Mouse (Mus musculus): Measurements from ENCODE around the gene Igf2bp1. TPM values are rescaled to one million over a fixed set of nuclear protein-coding genes. Genes with fewer than 3 reads are reported as not detected.
"Not testable (repeated sequence)": the region's sequence is repeated elsewhere in the genome, so short reads cannot be mapped to it uniquely, and the experiment has no call there.

Igf2bp1 gene
- total RNA-seq, 2 experiments from 2014 or later, result not detected

DNA sequence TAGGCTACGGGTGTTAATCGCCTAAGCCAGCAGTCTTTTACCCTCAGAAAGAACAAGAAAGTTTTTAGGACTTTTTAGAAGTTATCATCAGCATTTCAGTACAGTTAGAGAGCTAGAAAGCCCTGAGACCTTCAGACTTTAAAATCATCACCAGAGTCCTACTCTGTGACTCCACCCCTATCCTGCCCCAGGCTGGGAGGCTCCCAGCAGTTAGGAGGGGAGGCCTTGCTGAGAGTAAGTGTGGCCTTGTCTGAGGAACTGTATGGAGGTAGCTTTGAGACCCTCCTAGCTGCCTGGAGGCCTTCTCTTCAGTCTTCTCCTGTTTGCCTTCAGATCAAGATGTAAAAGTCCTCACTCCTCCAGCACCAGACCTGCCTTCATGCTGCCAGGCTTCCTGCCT lies 81.5 kb downstream of the Igf2bp1 start:
- Histone ChIP-seq H3K4me3 (no peak overlapping the region), H3K27ac (no peak overlapping the region)
- no peak for DNase-seq (ENCODE audit: low spot score in 2 of 2)
- no peak for TF ChIP-seq CTCF (conservative IDR thresholded peaks at IDR 0.05)

GRCm38 (mm10) chr11:95923477-95923876 lies 82.3 kb downstream of the Igf2bp1 start:
- H3K27ac ChIP-seq; DNase-seq (ENCODE audit: low spot score in 2 of 2); H3K4me3 ChIP-seq: not testable (repeated sequence)

DNA sequence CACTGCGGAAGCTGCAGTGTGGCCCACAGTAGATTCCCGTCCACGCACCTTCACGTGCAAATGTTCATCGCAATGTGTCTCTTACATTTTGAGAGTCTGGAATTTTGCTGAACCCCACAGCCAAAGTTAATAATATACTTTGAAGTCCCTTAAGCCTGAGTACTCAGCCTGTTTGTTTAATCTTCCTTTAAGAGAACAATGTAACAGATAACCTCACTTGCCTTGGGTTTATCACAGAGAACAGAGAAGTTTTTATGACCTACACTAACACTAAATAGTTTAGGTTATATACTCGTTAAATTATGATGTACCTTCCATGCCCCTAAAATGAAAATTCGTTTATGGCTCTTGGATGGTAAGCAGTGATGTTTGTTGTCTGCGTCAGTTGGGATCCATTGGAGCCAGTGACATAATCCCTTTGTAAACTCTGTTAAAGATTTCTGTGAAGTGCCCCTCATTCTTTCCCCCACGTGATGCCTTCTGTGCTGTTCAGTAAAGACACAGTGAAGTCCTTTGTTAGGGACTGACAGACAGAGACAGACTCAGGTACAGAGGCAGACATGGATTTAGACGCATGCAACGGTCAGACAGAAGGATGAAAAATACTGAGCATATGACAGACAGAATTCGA lies 83.6 kb downstream of the Igf2bp1 start:
- DNase-seq (ENCODE audit: low spot score in 2 of 2), result no peak
- Histone ChIP-seq H3K4me3 (no peak overlapping the region), H3K27ac (no peak overlapping the region)
- TF ChIP-seq CTCF (conservative IDR thresholded peaks at IDR 0.05), result no peak

DNA sequence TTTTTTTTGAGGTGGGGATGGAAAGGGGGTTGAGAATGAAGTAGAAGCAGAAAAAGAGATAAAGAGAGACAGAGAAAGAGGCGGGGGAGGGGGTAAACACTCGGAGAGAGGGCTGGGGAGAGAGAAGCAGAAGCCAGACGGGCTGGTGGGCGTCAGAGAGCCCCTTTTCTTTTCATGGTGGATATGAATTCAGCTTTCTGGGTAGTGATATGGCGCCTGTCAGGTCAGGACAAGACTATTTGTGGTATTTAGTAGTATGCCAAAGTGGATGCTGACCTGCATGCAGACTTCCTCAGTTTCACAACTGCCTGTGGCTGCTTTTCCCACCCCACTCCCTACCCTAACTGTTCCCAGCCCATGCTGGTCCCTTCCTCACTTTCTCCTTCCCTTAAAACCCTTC lies 89.3 kb downstream of the Igf2bp1 start:
- Histone ChIP-seq H3K4me3 (no peak overlapping the region), H3K27ac (no peak overlapping the region)
- no peak for TF ChIP-seq CTCF (conservative IDR thresholded peaks at IDR 0.05)
- no peak for DNase-seq (ENCODE audit: low spot score in 2 of 2)

DNA sequence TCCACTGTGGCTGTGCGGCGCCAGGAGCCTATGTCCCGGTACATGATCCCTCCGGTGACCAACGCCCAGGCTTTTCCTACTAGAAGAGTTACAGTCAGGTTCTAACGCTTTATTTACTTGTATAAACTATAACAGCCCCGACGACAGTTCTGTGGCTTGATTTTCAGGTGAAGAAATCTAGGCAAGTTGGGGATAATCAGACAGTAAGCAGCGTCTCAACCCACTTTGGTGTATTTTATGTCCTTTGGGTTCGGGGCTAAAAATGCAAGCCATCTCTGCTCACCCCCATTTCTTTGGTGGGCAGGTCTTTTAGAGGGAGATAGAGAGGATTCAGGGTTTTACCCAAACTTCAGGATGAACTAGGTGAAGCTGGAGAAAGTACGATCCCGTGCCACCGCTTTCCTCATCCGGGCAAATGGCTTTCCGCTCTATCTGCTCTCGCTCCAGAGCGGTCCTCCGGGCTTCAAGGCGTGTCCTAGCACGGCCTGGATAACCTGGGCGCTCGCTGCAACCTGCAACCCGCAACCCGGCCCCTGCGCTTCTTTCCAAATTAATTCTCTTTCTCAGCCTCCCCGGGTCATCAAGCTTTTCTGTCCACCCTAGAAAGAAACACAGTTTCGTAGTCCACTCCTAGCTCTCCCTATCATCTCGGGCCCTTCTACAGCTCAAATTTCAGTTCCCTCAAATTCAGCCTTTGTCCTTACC lies 90.6 kb downstream of the Igf2bp1 start:
- TF ChIP-seq CTCF (conservative IDR thresholded peaks at IDR 0.05), result no peak
- no peak overlapping the region for H3K27ac ChIP-seq
- no peak for DNase-seq (ENCODE audit: low spot score in 2 of 2)
- no peak overlapping the region for H3K4me3 ChIP-seq

GRCm38 (mm10) chr11:95914571-95914991 lies 91.2 kb downstream of the Igf2bp1 start, which contains the start of gene B4galnt2:
TSS of gene B4galnt2 (minus strand) at chr11:95914891.
- H3K27ac ChIP-seq, result no peak within 1 kb of the TSS
- no peak for DNase-seq (ENCODE audit: low spot score in 2 of 2)
- no peak within 1 kb of the TSS for H3K4me3 ChIP-seq
- TF ChIP-seq CTCF (conservative IDR thresholded peaks at IDR 0.05), result no peak

GRCm38 (mm10) chr11:95913959-95914566 lies 91.7 kb downstream of the Igf2bp1 start:
- DNase-seq (ENCODE audit: low spot score in 2 of 2), result no peak
- H3K27ac ChIP-seq, result no peak overlapping the region
- no peak for TF ChIP-seq CTCF (conservative IDR thresholded peaks at IDR 0.05)
- no peak overlapping the region for H3K4me3 ChIP-seq

DNA sequence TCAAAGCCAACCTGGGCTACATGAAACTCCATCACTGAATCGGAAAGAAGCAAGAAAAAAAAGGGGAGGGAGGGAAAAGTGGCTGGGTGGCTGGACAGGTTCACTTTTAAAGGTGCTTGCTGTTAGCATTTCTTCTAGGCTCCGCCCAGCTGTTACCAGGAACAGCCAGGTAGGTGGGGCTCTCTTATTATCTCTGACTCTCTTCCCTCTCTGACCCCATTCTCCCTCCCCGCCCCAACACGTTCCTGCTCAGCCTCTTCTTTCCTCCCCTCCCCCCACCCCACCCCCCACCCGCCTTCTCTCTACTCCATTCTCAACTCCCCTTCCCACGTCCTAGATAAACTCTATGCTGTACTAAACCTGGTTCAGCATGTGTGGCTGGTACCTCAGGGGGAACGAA lies 94.2 kb downstream of the Igf2bp1 start:
- H3K27ac ChIP-seq, result no peak overlapping the region
- TF ChIP-seq CTCF (conservative IDR thresholded peaks at IDR 0.05), result no peak
- H3K4me3 ChIP-seq, result no peak overlapping the region
- no peak for DNase-seq (ENCODE audit: low spot score in 2 of 2)

GRCm38 (mm10) chr11:95907805-95908524 lies 97.8 kb downstream of the Igf2bp1 start:
- no peak overlapping the region for H3K27ac ChIP-seq
- H3K4me3 ChIP-seq, result no peak overlapping the region
- TF ChIP-seq CTCF (conservative IDR thresholded peaks at IDR 0.05), result no peak
- no peak for DNase-seq (ENCODE audit: low spot score in 2 of 2)

Small RNAs within 50 kb of the gene (microRNA-seq; reads per million reads assigned to microRNA genes)
- gene Mir3063, result 0 reads per million in 2 experiments

Other genes starting within 250 kb of the Igf2bp1 start
- gene Phospho1, start 181.4 kb downstream of the Igf2bp1 start, total RNA-seq (2021), result 10 to 100 TPM; 48.8 to 63.0 TPM
- gene Gngt2, start 168.7 kb downstream of the Igf2bp1 start, total RNA-seq (2021), result 1 to 10 TPM; 2.6 to 4.5 TPM
- 1 to 10 TPM; 3.3 to 6.8 TPM for gene Abi3, start 163.5 kb downstream of the Igf2bp1 start, total RNA-seq (2021)
- not detected for gene B4galnt2, start 91.0 kb downstream of the Igf2bp1 start, total RNA-seq (2021)
- not detected for gene Gip, start 18.6 kb upstream of the Igf2bp1 start, total RNA-seq (2021)
- 10 to 100 TPM; 92.8 to 96.8 TPM for gene Snf8, start 28.9 kb upstream of the Igf2bp1 start, total RNA-seq (2021)
- gene Ube2z, start 59.4 kb upstream of the Igf2bp1 start, total RNA-seq (2021), result 10 to 100 TPM; 54.4 to 56.2 TPM
- gene Atp5g1, start 69.7 kb upstream of the Igf2bp1 start, total RNA-seq (2021), result 100 to 1,000 TPM; 409 to 414 TPM
- not detected for gene Calcoco2, start 106.0 kb upstream of the Igf2bp1 start, total RNA-seq (2021)
- gene Ttll6, start 127.8 kb upstream of the Igf2bp1 start, total RNA-seq (2021), result under 1 TPM; 0.22 to 0.46 TPM
- not detected for gene Hoxb13, start 188.4 kb upstream of the Igf2bp1 start, total RNA-seq (2021)